Mouse (Mus musculus) heart, postnatal 0 days (tissue): ENCODE measurements around the gene 1810049J17Rik.

Experiments
- CTCF ChIP-seq: IDR thresholded peaks from 2 replicates; pipeline ENCODE4 v1.5.1; 2016; ENCODE audit warnings: antibody characterized with exemption, control low read depth, low read depth
- EP300 ChIP-seq: IDR thresholded peaks from 2 replicates; pipeline ENCODE4 v1.6.1; 2016; ENCODE audit warnings: antibody characterized with exemption, low read depth

- TF ChIP-seq EP300 (no peak), CTCF (no peak)
These were observed 36.2 kb downstream of the 1810049J17Rik start for GRCm38 (mm10) chr15:12285535-12285809.
